Mouse (Mus musculus): ENCODE measurements around the gene Itih1. TPM values are rescaled to one million over a fixed set of nuclear protein-coding genes. Genes with fewer than 3 reads are reported as not detected.

Gene Itih1
- polyA plus RNA-seq, 1 experiment from 2014 or later: not detected

GRCm38 (mm10) chr14:30930386-30930785, 12.7 kb downstream of the Itih1 start:
- Histone ChIP-seq H3K4me3 (ENCODE audit: low read depth, low read length) (no peak overlapping the region), H3K36me3 (ENCODE audit: control insufficient read depth, insufficient read depth) (no peaks in the 10 kb centered on the region), H3K27ac (ENCODE audit: low read depth, low read length) (no peak overlapping the region), H3K27me3 (replicated peaks; ENCODE audit: control insufficient read depth, insufficient read depth, low read length) (no peaks in the 10 kb centered on the region), H3K4me1 (replicated peaks; ENCODE audit: control insufficient read depth, insufficient read depth, low read length) (no peaks in the 10 kb centered on the region), H3K9ac (ENCODE audit: low read depth, low read length) (no peak overlapping the region), H3K9me3 (ENCODE audit: control insufficient read depth) (no peaks in the 10 kb centered on the region), H3K4me2 (replicated peaks; ENCODE audit: low read depth) (no peak overlapping the region)
- no peak for ATAC-seq
- whole genome bisulfite sequencing: 76% methylated on average over 4 of the region's 4 CpGs
- no peak for TF ChIP-seq CTCF (IDR thresholded peaks at IDR 0.05; ENCODE audit: low read depth)

DNA sequence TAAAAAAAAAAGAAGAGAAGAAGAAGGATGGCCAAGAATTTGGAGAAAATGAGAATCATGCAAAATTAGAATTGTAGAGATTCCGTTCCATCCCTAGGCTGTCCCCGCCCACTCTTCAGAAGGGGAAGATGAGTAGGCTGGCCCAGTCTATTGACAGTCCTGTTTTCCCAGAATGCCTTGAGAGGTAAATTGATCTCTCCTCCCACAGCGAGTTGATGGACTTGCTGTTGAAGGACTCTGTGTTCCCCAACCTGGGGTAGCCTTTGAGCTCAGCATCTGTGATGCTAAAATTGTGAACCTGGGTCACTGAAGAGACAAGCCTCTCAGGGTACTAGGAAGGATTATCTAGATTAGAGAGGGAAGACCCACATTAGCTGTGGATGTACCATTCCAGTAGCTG, 17.6 kb downstream of the Itih1 start:
- Histone ChIP-seq H3K4me3 (ENCODE audit: low read depth, low read length) (no peak overlapping the region), H3K9ac (ENCODE audit: low read depth, low read length) (no peak overlapping the region), H3K36me3 (ENCODE audit: control insufficient read depth, insufficient read depth) (no peaks in the 10 kb centered on the region), H3K4me1 (replicated peaks; ENCODE audit: control insufficient read depth, insufficient read depth, low read length) (no peaks in the 10 kb centered on the region), H3K27me3 (replicated peaks; ENCODE audit: control insufficient read depth, insufficient read depth, low read length) (no peaks in the 10 kb centered on the region), H3K27ac (ENCODE audit: low read depth, low read length) (no peak overlapping the region), H3K4me2 (replicated peaks; ENCODE audit: low read depth) (no peak overlapping the region), H3K9me3 (ENCODE audit: control insufficient read depth) (no peaks in the 10 kb centered on the region)
- WGBS: 84% methylated on average over 3 of the region's 3 CpGs
- ATAC-seq: no peak
- TF ChIP-seq CTCF (IDR thresholded peaks at IDR 0.05; ENCODE audit: low read depth): no peak

- 54% methylated on average over 6 of the region's 6 CpGs for WGBS
- H3K27ac ChIP-seq (ENCODE audit: low read depth, low read length): no peak within 1 kb of the TSS
- H3K27me3 ChIP-seq (replicated peaks; ENCODE audit: control insufficient read depth, insufficient read depth, low read length): no peaks in the 10 kb centered on the region
- no peak within 1 kb of the TSS for H3K4me2 ChIP-seq (replicated peaks; ENCODE audit: low read depth)
- H3K9ac ChIP-seq (ENCODE audit: low read depth, low read length): no peak within 1 kb of the TSS
- no peaks in the 10 kb centered on the region for H3K9me3 ChIP-seq (ENCODE audit: control insufficient read depth)
- no peak within 1 kb of the TSS for H3K4me3 ChIP-seq (ENCODE audit: low read depth, low read length)
- H3K36me3 ChIP-seq (ENCODE audit: control insufficient read depth, insufficient read depth): no peaks in the 10 kb centered on the region
- no peaks in the 10 kb centered on the region for H3K4me1 ChIP-seq (replicated peaks; ENCODE audit: control insufficient read depth, insufficient read depth, low read length)
- TF ChIP-seq CTCF (IDR thresholded peaks at IDR 0.05; ENCODE audit: low read depth): no peak
- ATAC-seq: no peak
Observed at GRCm38 (mm10) chr14:30923375-30924105, 19.5 kb downstream of the Itih1 start, which contains the start of gene Itih3. Gene Itih3, minus strand, starts transcription at chr14:30923760.

DNA sequence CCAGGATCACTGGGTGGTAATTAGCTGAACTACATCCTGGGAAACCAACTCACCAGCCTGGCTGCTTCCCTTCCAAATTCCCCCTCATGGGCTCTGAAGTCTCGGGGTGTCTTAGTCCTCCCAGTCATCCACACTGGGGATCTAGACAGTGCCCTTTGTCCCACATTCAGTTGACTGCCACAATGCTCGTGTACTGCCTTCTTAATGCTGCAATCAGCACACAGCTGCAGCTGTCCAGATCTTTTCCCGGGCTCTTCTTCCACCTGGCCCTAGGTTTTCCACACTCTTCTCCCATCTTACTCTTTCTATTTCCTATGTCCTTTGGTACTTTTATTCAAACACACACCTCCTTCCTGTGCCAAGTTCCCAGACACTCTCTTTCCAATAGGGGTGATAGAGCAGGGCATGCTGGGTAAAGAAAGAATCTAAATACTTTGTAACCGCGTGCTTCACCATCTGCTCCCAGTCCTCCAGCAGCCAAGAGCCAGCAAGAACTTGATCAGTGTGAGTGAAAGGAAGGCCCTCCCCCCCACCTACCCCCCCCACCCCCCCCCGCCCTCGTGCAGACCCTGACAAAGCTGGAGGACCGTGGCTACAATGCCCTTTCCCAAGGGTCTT, 20.9 kb downstream of the Itih1 start:
- Histone ChIP-seq H3K27ac (ENCODE audit: low read depth, low read length) (no peak overlapping the region), H3K9me3 (ENCODE audit: control insufficient read depth) (no peaks in the 10 kb centered on the region), H3K4me3 (ENCODE audit: low read depth, low read length) (no peak overlapping the region), H3K27me3 (replicated peaks; ENCODE audit: control insufficient read depth, insufficient read depth, low read length) (no peaks in the 10 kb centered on the region), H3K36me3 (ENCODE audit: control insufficient read depth, insufficient read depth) (no peaks in the 10 kb centered on the region), H3K4me1 (replicated peaks; ENCODE audit: control insufficient read depth, insufficient read depth, low read length) (no peaks in the 10 kb centered on the region), H3K4me2 (replicated peaks; ENCODE audit: low read depth) (no peak overlapping the region), H3K9ac (ENCODE audit: low read depth, low read length) (no peak overlapping the region)
- 51% methylated on average over 8 of the region's 8 CpGs for WGBS
- no peak for TF ChIP-seq CTCF (IDR thresholded peaks at IDR 0.05; ENCODE audit: low read depth)
- no peak for ATAC-seq

GRCm38 (mm10) chr14:30916516-30916915, 26.6 kb downstream of the Itih1 start:
- no peak overlapping the region for H3K27ac ChIP-seq (ENCODE audit: low read depth, low read length)
- 0 out of 2 replicates have a peak, but pooled peaks cover 4% of the 10 kb centered on the region for H3K4me1 ChIP-seq (replicated peaks; ENCODE audit: control insufficient read depth, insufficient read depth, low read length)
- ATAC-seq: no peak
- H3K4me3 ChIP-seq (ENCODE audit: low read depth, low read length): no peak overlapping the region
- TF ChIP-seq CTCF (IDR thresholded peaks at IDR 0.05; ENCODE audit: low read depth): no peak
- no peaks in the 10 kb centered on the region for H3K36me3 ChIP-seq (ENCODE audit: control insufficient read depth, insufficient read depth)
- 83% methylated on average over 1 of the region's 1 CpGs for WGBS
- no peak overlapping the region for H3K4me2 ChIP-seq (replicated peaks; ENCODE audit: low read depth)
- no peaks in the 10 kb centered on the region for H3K27me3 ChIP-seq (replicated peaks; ENCODE audit: control insufficient read depth, insufficient read depth, low read length)
- no peaks in the 10 kb centered on the region for H3K9me3 ChIP-seq (ENCODE audit: control insufficient read depth)
- no peak overlapping the region for H3K9ac ChIP-seq (ENCODE audit: low read depth, low read length)

DNA sequence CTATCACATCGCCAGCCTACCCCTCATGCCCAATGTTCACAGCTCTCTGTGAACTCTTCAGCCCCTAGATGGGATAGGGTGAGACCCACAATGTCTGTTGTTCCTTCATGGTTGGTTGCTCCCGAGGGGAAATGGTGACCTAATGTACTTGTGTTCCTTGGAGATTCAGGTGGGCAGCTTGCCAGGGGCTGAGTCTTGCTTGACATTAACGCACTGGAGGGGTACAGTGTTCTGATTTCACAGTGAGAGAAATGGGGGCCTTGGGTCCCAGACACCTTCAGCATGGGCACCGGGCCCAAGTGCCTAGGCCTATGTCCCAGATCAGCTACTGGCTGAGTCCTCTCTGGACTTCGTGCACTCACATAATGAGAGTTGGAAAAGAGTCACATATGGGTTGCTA, 29.7 kb downstream of the Itih1 start:
- no peaks in the 10 kb centered on the region for H3K9me3 ChIP-seq (ENCODE audit: control insufficient read depth)
- H3K27me3 ChIP-seq (replicated peaks; ENCODE audit: control insufficient read depth, insufficient read depth, low read length): no peaks in the 10 kb centered on the region
- TF ChIP-seq CTCF (IDR thresholded peaks at IDR 0.05; ENCODE audit: low read depth): no peak
- H3K4me3 ChIP-seq (ENCODE audit: low read depth, low read length): no peak overlapping the region
- H3K27ac ChIP-seq (ENCODE audit: low read depth, low read length): no peak overlapping the region
- H3K4me1 ChIP-seq (replicated peaks; ENCODE audit: control insufficient read depth, insufficient read depth, low read length): 0 out of 2 replicates have a peak, but pooled peaks cover 4% of the 10 kb centered on the region
- H3K36me3 ChIP-seq (ENCODE audit: control insufficient read depth, insufficient read depth): no peaks in the 10 kb centered on the region
- ATAC-seq: no peak
- no peak overlapping the region for H3K9ac ChIP-seq (ENCODE audit: low read depth, low read length)
- WGBS: 92% methylated on average over 5 of the region's 5 CpGs
- no peak overlapping the region for H3K4me2 ChIP-seq (replicated peaks; ENCODE audit: low read depth)
